Mouse (Mus musculus) kidney, adult 2 months (tissue): Measurements from ENCODE around the gene Mapk8.
"Not testable (repeated sequence)": the region's sequence is repeated elsewhere in the genome, so short reads cannot be mapped to it uniquely, and the experiment has no call there.

Experiments
- CTCF ChIP-seq: fragments of 200-500 bp; conservative IDR thresholded peaks from 2 replicates; pipeline ENCODE4 v1.5.1; 2011; ENCODE audit warnings: low read depth, mild to moderate bottlenecking, control low read depth, low read length, moderate library complexity, mixed read lengths; ENCODE audit not compliant: insufficient read depth, insufficient read length
- POLR2A ChIP-seq: fragments of 200-500 bp; IDR thresholded peaks from one replicate; pipeline ENCODE4 v1.6.1; 2011; ENCODE audit warnings: low read depth, low read length, control low read depth

GRCm38 (mm10) chr14:33432485-33432884 is 14.5 kb downstream of the Mapk8 start:
- TF ChIP-seq POLR2A, CTCF: not testable (repeated sequence)
